Mouse (Mus musculus) monocyte, adult 2 months (primary cell): Measurements from ENCODE around the gene Lrat.

Experiments used
- DNase-seq, 2 experiments: peaks; one replicate each; pipeline ENCODE4 v3.0.0; 2022; ENCODE audit warnings: low spot score in 2 of 2, low read depth in 1 of 2

Gene Lrat

DNA sequence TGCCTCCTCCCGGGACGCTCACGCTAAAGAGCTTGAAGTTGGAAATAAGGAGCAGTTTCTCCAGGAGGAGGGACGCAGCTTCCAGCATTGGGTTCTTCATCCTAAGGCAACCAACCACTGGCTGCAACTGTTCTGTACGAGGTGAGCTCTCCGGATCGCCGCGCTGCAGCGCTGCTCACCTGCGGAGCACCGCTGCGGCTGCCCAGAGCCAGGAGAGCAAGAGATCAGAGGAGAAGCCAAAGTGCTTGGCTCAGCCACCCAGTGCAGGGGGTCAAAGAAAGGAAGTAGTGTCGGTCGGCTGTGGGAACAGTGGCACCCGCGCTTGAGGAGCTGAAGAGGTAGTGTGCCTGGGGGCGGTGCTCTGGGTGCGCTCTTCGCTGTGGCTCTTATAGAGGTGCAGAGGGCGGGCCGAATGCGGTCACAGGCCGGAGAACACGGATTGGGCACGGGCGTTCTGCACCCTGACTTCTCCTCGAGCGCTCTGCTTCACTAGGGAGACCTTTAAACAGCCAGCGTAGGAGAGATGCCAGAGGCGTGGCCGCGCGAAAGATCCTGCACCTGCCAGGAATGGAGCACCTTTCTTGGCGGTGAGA is at the start of gene Lrat:
TSS of gene Lrat (minus strand) at position 361 of the 593 bp plus-strand sequence.
- no peak for DNase-seq

DNA sequence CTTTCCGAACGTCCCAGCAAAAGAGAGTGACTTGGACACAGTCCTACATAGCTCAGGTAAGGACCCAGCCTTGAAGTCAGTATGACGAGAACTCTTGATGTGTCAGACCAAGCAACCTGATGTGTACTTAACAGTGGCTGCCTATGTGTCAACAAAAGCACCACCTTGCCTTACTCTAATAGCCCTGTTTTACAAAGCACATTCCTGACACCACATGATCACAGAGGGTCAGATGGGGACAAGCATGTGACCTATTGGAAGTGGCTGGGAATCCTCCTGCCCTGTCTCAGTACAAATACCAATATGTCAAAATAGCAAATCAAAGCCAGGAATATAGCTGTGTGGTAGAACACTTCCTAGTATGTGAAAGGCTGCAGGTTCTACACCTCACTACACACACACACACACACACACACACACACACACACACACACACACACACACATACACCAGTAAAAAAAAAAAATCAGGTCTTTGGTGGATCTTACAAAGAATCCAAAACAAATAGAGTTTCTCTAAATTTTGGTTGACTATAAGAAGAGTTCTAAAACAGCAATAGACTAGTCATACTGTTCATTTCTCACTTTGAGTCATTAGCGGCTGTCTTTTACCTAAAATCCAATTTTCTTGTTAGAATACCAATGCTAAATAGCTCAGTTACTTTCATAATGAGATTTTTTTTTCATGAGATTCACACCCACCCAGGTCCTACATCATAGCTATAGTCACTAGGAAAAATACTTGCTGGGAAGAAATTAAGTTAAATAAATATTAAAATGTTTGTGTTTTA is 48.6 kb upstream of the Lrat start:
- DNase-seq: no peak

DNA sequence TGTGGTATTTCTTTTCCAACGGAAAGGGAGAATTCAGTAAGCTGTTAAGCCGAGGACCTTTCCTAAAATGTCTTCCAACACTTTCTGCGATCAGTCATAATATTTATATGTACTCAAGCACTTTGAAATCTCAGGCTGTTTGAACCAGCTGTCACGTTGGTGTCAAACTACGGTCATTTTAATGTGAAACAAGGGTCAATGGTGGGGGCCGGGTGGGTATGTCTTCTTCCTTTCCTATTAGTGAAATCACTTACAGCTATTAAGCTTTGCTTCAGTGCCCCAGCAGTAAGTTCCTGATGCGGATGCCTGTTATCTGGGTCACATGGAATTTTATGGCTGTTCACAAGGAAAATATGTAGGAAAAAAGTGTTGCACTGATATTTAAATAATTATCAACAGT is 46.9 kb upstream of the Lrat start:
- no peak for DNase-seq

DNA sequence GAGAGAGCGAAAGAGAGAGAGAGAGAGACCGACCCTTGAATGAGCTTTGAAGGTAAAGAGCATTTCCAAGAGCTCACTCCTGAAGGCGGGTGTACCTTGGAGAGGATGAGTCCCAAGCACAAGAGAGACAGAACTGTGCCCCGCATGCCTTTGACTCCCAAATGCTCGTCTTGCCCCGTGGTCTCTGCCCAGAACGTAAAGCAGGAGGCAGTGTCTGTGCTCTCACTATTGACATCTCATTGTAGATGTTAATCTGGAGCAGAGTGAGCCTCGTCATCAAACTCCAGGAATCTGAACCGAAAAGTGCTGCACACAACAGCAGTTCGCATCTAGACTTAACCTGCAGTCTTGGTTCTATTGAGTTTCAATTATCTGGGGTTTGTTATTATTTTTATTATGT is 46.4 kb upstream of the Lrat start:
- DNase-seq: no peak

DNA sequence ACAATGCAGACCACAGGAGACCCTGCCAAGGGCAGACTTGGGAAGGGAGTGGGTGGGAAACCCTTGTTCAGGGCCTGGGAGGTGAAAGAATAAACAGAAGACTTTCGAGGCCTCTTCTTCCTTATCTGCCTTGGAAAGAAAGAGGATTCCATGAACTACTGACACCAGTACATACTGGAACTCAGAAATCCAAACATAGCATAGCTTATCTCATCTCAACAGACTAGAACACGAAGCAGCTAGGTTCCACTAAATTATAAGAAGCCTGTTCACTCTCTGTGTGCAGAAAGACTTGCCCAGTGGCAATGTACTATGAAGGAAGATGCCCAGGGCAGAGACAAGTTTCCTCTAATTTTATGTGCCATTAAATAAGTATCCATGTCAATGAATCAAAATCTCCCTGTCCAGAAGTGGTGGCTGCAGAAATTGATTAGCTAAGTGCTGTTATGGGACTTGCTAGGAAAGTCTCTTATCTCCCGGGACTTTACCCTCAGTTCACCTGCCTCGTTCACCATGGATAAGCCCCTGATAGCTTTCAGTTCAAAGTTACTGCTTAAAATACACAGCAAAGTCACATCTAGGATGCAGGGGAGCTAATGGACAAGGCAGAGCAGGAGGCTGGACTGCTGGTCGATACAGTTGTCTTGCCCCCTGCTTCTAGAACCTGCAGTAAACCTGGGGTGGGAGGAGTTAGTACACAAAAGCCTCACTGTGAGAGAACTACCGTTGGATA is 42.8 kb upstream of the Lrat start:
- DNase-seq: no peak

DNA sequence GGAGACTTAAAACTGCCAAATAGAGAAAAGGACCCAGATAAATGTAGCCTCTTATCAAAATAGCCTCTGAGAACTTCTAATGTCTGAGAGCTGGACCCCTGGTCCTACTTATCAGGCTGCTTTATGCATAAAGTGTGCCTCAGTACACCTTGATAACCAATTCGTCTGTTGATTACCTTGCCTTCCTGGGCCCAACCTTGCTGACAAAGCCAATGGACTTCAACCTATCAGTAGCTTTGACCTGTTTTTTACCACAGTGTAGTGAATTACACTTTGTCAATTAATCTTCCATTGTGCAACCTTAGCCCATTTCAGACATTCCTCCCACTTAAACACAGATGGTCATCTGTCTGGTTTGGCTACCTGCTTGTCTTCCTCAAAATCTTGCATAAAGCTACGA is 24.1 kb upstream of the Lrat start:
- no peak for DNase-seq

DNA sequence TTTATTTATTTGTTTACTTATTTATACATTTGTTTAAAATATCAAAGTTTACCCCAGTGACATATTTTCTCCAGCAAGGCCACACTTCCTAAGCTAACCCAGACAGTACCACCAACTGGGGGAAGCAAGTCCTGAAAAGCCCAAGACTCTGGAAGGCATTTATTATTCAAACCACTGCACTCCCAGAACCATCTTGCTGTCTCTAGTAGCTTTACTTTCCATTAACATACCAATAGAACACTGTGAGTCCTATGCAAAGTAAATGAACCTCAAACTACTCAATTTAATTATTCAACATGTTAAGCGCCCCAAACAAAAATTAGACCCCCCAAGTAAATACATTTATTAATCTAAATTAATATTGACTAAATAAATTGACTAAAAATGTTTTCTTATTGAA is 11.9 kb upstream of the Lrat start:
- no peak for DNase-seq

DNA sequence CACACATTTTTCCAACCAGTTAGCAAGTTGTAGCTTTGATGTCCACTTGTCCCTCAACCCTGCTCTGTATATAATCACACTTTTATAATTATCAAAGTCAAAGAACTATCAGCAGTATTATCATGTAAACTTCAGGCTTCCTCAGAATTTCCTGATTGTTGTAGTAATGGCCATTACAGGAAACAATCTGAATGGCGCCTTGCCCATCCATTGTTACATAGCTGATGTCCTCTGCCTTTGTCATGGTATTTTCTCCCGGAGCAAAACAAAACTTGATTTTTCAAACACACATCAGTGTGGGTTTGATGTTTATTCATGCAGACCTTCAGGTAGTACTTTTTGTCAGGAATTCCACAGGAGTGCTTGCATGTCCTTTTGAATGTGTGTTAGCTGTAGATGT is 4.9 kb upstream of the Lrat start:
- DNase-seq: no peak

DNA sequence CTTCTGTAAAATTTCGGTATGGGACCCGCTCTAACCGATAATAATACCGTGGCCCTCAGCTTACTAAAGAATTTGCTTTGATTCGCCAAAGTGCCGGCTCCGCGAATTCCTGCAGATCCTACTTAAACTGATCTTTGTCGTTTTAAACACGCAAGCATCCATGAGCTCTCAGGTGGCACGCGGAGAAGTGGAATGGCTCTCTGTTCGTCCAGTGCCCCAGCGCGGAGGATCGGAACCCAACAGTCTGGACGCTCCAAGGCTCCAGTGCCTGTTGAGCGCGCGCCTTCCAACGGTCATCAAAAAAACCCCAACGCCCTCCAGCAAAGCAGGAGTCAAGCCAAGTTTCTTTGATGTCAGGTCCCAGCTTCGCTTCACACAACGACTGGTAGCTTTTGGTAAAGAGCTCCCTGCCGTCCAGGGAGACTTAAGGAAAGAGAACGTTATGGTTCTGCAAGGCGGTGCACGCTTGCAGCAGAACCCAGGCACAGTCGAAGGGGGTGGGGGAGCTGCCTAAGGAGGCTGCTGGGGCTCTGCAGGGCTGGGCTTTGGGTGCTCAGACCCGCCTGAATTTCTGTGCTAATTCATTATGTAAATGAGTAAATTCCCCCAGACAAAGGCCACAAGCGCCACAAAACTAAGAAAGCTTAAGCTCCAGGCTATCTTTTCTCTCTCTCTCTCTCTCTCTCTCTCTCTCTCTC is 587 bp upstream of the Lrat start:
- no peak for DNase-seq

DNA sequence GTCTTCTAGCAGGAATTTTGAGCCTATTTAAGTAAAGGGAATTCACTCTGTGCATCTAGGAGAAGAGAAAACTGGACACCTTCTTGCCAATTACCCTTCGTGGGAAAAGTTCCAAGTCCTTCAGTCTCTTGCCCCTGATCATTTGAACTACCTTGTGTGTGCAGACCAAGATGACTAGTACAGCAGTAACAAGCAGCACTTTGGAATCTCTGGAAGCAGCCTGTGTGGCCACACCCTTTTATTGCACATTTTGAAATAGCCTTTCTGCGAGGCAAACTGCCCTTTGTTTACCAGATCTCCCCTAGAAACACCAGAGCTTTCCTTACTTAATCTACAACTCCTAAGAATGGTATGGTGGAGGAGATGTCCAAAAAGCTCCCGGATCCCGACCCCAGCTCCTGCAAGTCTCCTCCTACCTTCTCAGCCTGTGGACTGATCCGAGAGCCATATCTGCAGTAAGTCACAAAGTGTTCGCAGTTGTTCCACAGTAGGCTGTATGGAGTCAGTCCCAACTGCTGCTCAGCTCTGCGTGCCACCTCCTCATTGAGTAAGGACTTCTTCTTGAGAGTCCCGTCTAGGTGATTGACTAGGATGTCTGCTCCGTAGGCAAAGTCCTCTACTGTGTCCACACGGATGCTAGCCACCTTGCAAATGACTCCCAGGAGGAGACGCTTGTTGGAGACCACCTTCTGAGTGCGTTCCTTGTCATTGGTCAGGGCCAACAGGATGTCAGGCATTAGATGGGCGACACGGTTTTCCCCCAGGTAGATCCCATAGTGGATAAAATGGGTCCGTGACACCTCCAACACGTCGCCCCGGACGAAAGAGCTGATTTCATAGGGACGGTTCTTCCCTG is 788 bp downstream of the Lrat start:
- no peak for DNase-seq

DNA sequence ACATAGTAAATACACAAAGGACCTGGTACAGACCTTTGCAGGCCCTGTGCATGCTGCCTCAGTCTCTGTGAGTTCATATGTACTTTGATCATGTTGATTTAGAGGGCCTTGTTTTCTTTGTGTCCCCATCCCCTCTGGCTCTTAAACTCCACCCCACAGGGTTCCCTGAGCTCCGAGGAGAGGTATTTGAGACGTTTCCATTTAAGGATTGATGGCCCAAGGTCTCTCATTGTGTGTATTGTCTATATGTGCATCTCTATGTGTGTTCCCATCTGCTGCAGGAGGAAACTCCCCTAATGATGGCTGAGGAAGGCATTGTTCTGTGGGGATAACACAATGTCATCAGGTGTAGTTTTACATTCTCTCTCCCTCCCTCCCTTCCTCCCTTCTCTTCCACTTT is 14.9 kb downstream of the Lrat start:
- no peak for DNase-seq

DNA sequence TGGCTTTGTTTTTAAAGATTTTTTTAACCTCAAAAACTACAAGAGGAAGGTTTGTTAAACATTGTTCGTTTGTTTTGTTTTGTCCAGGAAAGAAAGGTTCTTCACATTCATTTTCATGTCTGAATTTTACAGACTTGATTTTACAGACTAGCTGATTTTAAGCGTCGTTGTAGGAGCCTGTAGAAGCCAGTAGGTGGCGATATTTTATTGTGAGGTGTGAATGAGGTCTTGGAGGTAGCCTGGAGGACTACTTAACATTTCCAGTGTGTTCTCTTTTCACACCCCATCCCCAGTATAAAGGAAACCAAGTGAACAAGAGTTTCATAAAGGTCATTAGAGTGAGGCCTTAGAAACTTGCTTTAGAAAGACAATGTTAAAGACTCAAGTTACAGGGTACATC is 26.5 kb downstream of the Lrat start:
- no peak for DNase-seq

DNA sequence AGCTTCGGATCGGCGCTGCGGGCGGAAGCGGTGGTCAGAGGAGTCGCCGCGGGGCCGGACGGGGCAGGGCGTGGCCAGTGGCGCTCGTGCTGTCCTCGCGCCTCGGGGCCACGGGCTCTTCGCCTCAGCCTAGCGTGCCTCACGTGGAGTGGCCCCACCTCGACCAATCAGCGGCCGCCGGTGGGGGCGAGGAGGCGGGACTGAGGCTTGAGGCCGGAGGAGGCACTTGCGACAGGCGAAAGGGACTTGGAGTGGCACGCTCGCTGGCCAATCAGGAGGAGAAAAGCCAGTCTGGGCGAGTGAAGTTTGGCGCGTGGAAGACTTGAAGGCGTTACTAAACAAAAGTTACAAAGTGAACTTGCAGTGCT is 27.4 kb downstream of the Lrat start, which contains the start of gene Rbm46:
TSS of gene Rbm46 (minus strand) at position 112 of the 368 bp plus-strand sequence.
- DNase-seq: no peak

DNA sequence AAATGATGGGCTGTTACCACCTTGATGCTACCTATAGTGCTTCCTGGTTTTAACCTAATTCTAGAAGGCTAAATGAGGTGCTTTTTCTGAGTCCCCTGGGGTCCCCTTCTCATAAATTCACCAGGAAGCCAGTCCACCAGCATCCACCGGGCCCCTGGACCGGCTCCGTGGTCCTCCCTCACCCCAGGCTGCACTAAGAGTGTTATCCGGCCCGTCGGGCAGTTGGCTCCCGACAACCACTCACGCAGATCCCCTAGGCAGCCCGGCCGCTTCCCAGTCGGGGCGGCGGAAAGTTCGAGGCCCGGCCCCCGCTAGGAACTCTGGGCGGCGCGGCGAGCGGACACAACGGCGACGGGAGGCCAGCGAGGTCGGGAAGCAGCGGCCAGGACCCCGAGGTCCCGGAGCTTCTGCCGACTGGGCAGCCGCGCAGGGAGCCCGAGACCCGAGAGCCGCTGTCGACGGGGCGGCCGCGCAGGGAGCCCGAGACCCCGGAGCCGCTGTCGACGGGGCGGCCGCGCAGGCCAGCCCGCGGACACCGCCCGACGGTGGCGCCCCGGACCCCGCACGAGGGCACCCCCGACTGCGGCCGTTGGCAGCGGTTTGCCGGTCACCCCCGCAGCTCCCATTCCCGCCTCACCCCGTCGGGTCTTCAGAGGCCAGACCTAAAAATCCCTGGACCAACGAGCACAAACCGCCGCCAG is 28.0 kb downstream of the Lrat start:
- no peak for DNase-seq

DNA sequence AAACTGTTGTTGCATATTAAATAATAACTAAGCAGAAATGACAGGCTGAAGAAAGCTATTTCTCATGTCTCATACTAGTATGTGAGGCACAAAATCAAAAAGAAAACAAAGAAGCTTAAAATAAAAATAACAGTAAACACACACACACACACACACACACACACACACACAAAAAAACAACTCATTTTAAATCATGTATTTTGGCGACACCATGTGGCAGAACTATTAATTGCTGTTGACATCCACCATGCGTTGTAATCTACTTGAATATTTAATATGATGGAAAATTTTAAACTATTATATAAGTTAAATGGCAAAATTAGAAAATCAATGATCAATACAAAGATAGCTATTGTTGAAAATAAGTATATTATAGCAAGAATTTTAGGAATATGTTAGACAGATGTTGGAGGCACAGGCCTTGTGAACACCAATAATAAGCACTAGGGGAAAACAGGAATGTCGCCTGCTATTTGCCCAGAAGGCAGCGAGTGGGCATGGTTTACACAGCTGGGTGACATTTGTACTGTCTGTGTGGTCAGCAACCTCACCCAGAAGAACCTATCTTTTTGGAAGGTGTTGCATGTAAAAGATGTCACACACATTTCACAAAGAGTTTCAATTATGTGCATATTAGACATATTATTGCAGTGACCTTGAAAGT is 46.2 kb downstream of the Lrat start:
- no peak for DNase-seq
